Mouse (Mus musculus) midbrain, embryonic 10.5 days (tissue): Measurements from ENCODE around the gene Mrm2. TPM values are rescaled to one million over a fixed set of nuclear protein-coding genes. Genes with fewer than 3 reads are reported as not detected.

ENCODE experiments used
- DNase-seq: peaks from one replicate; pipeline ENCODE4 v3.0.0-alpha.2; 2017; ENCODE audit warnings: low spot score
- H3K27ac ChIP-seq: fragments of 300-500 bp; sonication (generic); replicated peaks from 2 replicates; pipeline ENCODE4 v1.5.1; 2016; ENCODE audit warnings: mild to moderate bottlenecking
- H3K27me3 ChIP-seq: fragments of 300-500 bp; sonication (generic); 2 replicates; pipeline ENCODE4 v1.6.1; 2016; ENCODE audit warnings: low read depth, mild to moderate bottlenecking; ENCODE audit not compliant: poor library complexity, severe bottlenecking
- H3K36me3 ChIP-seq: fragments of 300-500 bp; sonication (generic); 2 replicates; pipeline ENCODE4 v1.6.1; 2016; ENCODE audit warnings: mild to moderate bottlenecking, moderate library complexity
- H3K4me1 ChIP-seq: fragments of 300-500 bp; sonication (generic); 2 replicates; pipeline ENCODE4 v1.6.1; 2016
- H3K4me3 ChIP-seq: fragments of 300-500 bp; sonication (generic); 2 replicates; pipeline ENCODE4 v1.5.1; 2016; ENCODE audit warnings: mild to moderate bottlenecking, moderate library complexity
- H3K9me3 ChIP-seq: fragments of 300-500 bp; sonication (generic); replicated peaks from 2 replicates; pipeline ENCODE4 v1.6.1; 2016; ENCODE audit warnings: mild to moderate bottlenecking
- WGBS: fragments of 180-500 bp; shearing (Covaris S2); methylation state at CpG from one replicate; pipeline ENCODE4 v1.1.7; 2016; 5-methylcytosine and 5-hydroxymethylcytosine counted together
- polyA plus RNA-seq: library from polyadenylated mRNA; unstranded; fragments of >200 nt; fragmentation: Nextera tagmentation; extraction: Ambion mirVana; gene quantifications from 2 replicates; pipeline ENCODE4 v1.2.1, GENCODE M21; 2016

Mrm2 gene
- polyA plus RNA-seq, 1 experiment from 2014 or later, result 23.0 TPM

DNA sequence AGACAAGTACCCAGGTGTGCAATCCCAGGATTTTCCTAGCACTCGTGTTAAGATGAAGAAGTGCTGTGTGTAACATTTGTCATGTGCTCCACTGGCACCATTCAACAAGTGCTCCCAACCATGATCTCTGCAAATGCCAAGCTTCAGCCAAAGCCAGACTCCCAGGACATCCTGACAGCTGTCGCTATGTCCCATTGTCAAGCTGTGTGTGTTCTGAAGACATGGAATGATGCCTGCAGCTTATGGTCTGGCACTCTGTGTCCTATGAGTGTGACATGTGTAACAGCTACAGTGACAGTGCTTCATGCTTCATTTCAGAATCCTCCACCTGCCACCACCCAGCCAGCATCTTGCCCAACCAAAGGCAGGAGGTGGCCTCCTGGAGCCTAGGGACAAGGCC is 47.7 kb downstream of the Mrm2 start:
- WGBS, result 97% methylated on average over 2 of the region's 2 CpGs
- no peak for DNase-seq
- no peaks in the 10 kb centered on the region for H3K4me1 ChIP-seq
- no peak overlapping the region for H3K27ac ChIP-seq
- no peaks in the 10 kb centered on the region for H3K9me3 ChIP-seq
- peaks cover 82% of the 10 kb centered on the region for H3K36me3 ChIP-seq
- H3K4me3 ChIP-seq, result no peak overlapping the region
- H3K27me3 ChIP-seq, result no peaks in the 10 kb centered on the region

DNA sequence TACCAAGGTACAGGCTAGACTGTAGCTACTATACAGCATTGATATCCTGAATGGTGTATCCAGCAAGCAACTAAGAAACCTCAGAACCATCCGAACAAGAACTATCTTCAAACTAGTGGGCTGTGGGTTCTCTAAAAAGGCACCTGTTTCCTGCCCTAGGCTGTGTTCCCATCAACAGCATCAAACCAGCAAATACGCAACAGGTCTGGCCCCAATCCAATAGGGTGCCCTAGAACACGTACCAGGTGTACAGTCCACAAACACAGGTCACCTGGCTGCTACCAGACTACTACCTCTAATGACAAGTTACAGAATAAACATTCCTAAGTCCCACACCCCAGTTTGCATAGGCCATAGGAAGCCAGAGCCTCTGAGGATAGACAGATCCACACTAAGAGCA is 48.8 kb downstream of the Mrm2 start:
- H3K27ac ChIP-seq, result no peak overlapping the region
- H3K4me3 ChIP-seq, result no peak overlapping the region
- H3K4me1 ChIP-seq, result no peaks in the 10 kb centered on the region
- H3K27me3 ChIP-seq, result no peaks in the 10 kb centered on the region
- H3K36me3 ChIP-seq, result peaks cover 82% of the 10 kb centered on the region
- H3K9me3 ChIP-seq, result no peaks in the 10 kb centered on the region
- WGBS, result 97% methylated on average over 3 of the region's 3 CpGs
- DNase-seq, result no peak

DNA sequence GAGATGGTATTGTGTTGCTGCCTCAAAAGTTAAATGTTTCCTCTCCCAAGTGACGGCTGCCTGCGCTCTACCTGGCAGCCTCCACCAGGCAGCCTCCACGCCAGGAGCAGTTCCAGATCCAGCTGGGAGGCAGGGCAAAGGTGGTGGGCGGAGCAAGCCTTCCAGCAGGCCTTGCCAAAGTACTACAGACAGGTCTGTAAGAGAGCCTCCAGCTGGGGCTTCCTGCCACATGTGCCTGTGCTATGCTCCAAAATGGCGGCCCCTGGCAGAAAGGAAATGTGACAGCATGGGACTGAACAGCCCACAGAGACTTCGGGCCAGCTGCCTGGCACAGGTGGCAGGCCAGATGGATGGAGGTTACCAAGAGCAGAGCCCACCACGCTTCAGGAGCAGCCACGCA is 49.3 kb downstream of the Mrm2 start:
- Histone ChIP-seq H3K4me3 (no peak overlapping the region), H3K27ac (no peak overlapping the region), H3K36me3 (peaks cover 84% of the 10 kb centered on the region), H3K4me1 (no peaks in the 10 kb centered on the region), H3K27me3 (no peaks in the 10 kb centered on the region), H3K9me3 (no peaks in the 10 kb centered on the region)
- no peak for DNase-seq
- WGBS, result 85% methylated on average over 8 of the region's 8 CpGs

DNA sequence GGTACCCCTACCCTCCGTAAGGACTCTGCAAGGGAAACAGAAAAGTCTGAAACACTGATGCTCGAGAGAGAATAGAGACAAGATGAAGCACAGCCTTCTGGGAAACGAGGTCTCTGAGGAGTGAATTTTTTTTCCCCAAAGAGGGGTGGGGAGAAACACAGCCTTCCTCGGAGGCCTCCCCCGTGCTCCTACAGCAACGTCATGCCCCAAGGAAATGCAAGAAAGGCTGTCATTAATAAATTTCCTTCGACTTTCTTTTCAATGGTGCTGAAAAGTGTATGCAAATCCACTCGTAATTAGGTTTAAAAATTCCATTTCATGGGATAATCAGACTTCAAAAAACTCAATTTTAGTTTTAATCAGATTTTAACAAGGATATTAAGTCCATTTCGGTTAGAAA is 51.5 kb downstream of the Mrm2 start:
- Histone ChIP-seq H3K4me1 (no peaks in the 10 kb centered on the region), H3K9me3 (no peaks in the 10 kb centered on the region), H3K4me3 (no peak overlapping the region), H3K27me3 (no peaks in the 10 kb centered on the region), H3K36me3 (peaks cover 81% of the 10 kb centered on the region), H3K27ac (no peak overlapping the region)
- 85% methylated on average over 9 of the region's 9 CpGs for WGBS
- DNase-seq, result no peak

Other genes starting within 250 kb of the Mrm2 start
- 57.9 and 59.9 TPM in 2 replicates for gene Mad1l1, start 10.3 kb downstream of the Mrm2 start, polyA plus RNA-seq
- gene Nudt1, start 10.2 kb downstream of the Mrm2 start, polyA plus RNA-seq, result 54.9 and 58.6 TPM in 2 replicates
- 24.4 and 24.5 TPM in 2 replicates for gene Snx8, start 57.4 kb upstream of the Mrm2 start, polyA plus RNA-seq
- 145 and 153 TPM in 2 replicates for gene Eif3b, start 87.4 kb upstream of the Mrm2 start, polyA plus RNA-seq
- not detected in 2 replicates for gene Gm4869, start 113.7 kb upstream of the Mrm2 start, polyA plus RNA-seq
- gene Chst12, start 173.7 kb upstream of the Mrm2 start, polyA plus RNA-seq, result 14.7 and 16.1 TPM in 2 replicates
- 0.62 and 0.63 TPM in 2 replicates for gene Grifin, start 233.2 kb upstream of the Mrm2 start, polyA plus RNA-seq